Mouse (Mus musculus) CD8-positive naive resting alpha-beta T cell, adult 2 months (primary cell): Measurements from ENCODE around the gene Tax1bp3.

Experiments used
- DNase-seq, 2 experiments: peaks; one replicate each; pipeline ENCODE4 v3.0.0; 2022; ENCODE audit warnings: low read depth in 2 of 2, low spot score in 2 of 2

Tax1bp3 gene

GRCm38 (mm10) chr11:73225856-73226255 lies 49.0 kb downstream of the Tax1bp3 start:
- no peak for DNase-seq

GRCm38 (mm10) chr11:73228881-73229280 lies 52.0 kb downstream of the Tax1bp3 start:
- no peak for DNase-seq

DNA sequence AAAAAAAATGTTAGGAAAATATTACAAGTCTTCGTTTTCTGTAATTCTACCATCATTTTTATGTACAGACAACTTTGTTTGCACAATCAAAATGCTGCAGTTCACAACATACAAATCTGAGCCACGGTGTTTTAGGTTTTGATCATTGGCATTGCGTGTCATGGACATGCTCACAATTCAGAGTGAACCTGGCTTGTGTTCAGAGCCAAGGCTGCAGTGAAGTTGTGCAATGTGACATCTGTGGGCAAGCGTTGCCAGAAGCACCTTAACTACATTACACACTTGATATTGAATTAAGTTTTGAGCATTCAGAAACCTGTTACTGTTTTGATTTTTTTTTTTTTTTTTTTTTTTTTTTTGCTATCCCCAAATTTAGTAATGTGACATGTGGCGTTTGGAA lies 53.2 kb downstream of the Tax1bp3 start:
- DNase-seq = no peak

DNA sequence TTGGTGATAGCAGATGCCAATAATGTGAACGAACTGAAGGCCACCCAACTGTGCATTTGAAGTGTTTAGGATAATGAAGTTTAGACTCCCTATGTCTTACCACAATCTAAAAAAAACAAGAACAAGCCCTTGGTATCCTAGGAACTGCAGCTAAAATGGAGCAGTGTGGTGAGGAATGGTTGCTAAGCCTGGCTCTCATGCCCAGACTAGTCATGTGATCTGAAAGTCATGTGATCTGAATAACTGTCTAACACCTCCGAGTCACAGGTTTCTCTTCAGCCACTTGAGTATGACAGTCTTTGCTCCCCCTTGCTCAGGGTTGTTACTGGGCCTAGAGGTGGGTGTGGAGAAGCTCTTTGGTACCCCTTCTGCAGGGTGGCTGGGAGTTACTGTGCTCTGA lies 55.6 kb downstream of the Tax1bp3 start:
- no peak for DNase-seq
